Mouse (Mus musculus) ovary, postnatal 14 days (tissue): ENCODE measurements at regions not wholly inside any gene's neighbourhood (a gene's known extent, or its start where the extent isn't known, plus 50 kb on each side); places are given as distances from the start of the nearest gene placed in this dataset.
"Not testable (repeated sequence)": the region's sequence is repeated elsewhere in the genome, so short reads cannot be mapped to it uniquely, and the experiment has no call there.

Experiments
- DNase-seq: peaks from one replicate; pipeline ENCODE4 v3.0.0; 2022; ENCODE audit warnings: low spot score

- DNase-seq, result no peak
Measured at GRCm38 (mm10) chr13:73035336-73035940, 224.8 kb upstream of the Irx4 start.

GRCm38 (mm10) chr13:73039731-73040130, 220.5 kb upstream of the Irx4 start:
- DNase-seq, result no peak

- no peak for DNase-seq
Measured at GRCm38 (mm10) chr13:73041233-73042040, 218.8 kb upstream of the Irx4 start.

- DNase-seq, result no peak
Measured at GRCm38 (mm10) chr13:73069840-73070530, 190.3 kb upstream of the Irx4 start.

GRCm38 (mm10) chr13:73070531-73070908, 189.8 kb upstream of the Irx4 start:
- no peak for DNase-seq

GRCm38 (mm10) chr13:73071032-73071431, 189.2 kb upstream of the Irx4 start:
- DNase-seq, result no peak

GRCm38 (mm10) chr13:73071854-73072852, 188.1 kb upstream of the Irx4 start:
- DNase-seq, result no peak

- no peak for DNase-seq
Measured at GRCm38 (mm10) chr13:73077866-73078430, 182.3 kb upstream of the Irx4 start.

- DNase-seq, result not testable (repeated sequence)
Measured at GRCm38 (mm10) chr13:73087815-73088214, 172.5 kb upstream of the Irx4 start.

GRCm38 (mm10) chr13:73091886-73092285, 168.4 kb upstream of the Irx4 start:
- no peak for DNase-seq

- DNase-seq, result no peak
Measured at GRCm38 (mm10) chr13:73097502-73097901, 162.8 kb upstream of the Irx4 start.

- no peak for DNase-seq
Measured at GRCm38 (mm10) chr13:73099407-73099806, 160.9 kb upstream of the Irx4 start.

- no peak for DNase-seq
Measured at GRCm38 (mm10) chr13:73107250-73107993, 152.9 kb upstream of the Irx4 start.

GRCm38 (mm10) chr13:73116822-73117632, 143.3 kb upstream of the Irx4 start:
- DNase-seq, result no peak

- no peak for DNase-seq
Measured at GRCm38 (mm10) chr13:73117633-73118076, 142.6 kb upstream of the Irx4 start.

- no peak for DNase-seq
Measured at GRCm38 (mm10) chr13:73122945-73123344, 137.3 kb upstream of the Irx4 start.

GRCm38 (mm10) chr13:73131270-73131669, 129.0 kb upstream of the Irx4 start:
- DNase-seq, result no peak

- no peak for DNase-seq
Measured at GRCm38 (mm10) chr13:73132746-73133145, 127.5 kb upstream of the Irx4 start.

- no peak for DNase-seq
Measured at GRCm38 (mm10) chr13:73134929-73135328, 125.3 kb upstream of the Irx4 start.

GRCm38 (mm10) chr13:73141302-73141701, 119.0 kb upstream of the Irx4 start:
- DNase-seq, result no peak
